Mouse (Mus musculus): ENCODE measurements around the gene Haao. TPM values are rescaled to one million over a fixed set of nuclear protein-coding genes. Genes with fewer than 3 reads are reported as not detected.

Gene Haao
- total RNA-seq, 1 experiment from 2014 or later: 226 TPM

DNA sequence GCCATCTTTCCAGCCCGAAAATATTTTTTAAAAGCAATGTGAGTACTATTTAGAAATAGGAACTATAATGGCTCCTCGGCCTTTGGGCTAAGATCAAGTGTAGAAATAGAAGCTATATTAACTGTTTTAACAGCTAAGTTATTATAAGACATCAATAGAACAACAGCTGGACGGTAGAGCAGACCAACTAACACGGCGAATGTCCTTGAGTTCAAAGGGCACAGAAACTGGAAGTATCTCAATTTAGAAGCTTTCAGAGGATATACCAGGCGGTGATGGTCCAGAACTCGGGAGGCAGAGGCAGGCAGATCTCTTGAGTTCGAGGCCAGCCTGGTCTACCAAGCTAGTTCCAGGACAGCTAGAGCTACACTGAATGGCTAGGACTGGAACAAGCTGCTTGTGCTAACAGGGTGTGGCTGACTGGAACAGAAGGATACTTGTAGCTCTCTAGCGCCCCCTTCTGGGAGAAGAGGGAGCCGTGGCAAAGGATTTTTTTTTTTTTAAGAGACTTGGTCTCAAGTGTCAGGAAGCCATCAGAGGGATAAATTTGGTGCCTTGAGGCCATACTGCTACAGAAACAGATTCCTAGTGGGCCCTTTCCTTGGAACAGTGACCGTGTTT, 39.9 kb downstream of the Haao start:
- ATAC-seq (ENCODE audit: extremely low read depth, insufficient number of reproducible peaks, low FRiP score, poor library complexity, severe bottlenecking): peak; percentile 67

DNA sequence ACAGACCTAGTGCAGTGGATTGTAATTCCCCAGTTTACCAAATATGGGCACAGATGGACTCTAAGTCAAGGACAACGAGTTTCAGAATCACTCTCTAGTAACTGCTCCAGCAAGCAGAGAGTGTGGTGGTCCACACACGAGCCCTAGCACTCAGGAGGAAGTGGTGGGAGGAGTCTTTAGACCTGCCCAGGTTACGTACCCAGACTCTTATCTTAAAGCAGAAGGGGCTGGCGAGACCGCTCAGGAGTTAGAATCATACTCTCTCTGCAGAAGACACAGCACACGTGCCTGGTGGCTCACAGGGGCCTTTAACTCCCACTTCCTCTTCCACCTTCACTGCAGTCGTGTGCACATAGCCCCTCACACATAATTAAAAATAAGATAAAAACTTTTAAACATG, 40.4 kb downstream of the Haao start:
- ATAC-seq (ENCODE audit: extremely low read depth, insufficient number of reproducible peaks, low FRiP score, poor library complexity, severe bottlenecking): peak; percentile 69

DNA sequence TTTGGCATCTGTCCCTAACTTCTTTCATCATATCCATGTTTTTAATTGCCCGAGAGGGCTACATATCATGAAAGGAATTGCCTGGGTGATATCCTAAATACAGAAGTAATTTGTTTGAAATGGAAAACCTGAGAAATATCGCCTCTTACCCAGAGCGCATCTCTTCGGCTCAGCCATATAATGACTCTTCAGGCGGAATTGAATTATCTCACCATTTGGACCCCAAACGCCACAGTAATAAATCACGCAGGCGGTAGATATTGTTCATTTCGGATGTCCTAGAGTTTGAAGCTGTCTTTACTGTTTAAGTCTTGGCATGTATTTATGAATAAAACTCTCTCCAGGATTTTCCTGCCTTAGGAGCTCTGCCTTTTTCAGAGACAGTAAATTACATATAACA, 42.7 kb downstream of the Haao start:
- no peak for ATAC-seq (ENCODE audit: extremely low read depth, insufficient number of reproducible peaks, low FRiP score, poor library complexity, severe bottlenecking)

DNA sequence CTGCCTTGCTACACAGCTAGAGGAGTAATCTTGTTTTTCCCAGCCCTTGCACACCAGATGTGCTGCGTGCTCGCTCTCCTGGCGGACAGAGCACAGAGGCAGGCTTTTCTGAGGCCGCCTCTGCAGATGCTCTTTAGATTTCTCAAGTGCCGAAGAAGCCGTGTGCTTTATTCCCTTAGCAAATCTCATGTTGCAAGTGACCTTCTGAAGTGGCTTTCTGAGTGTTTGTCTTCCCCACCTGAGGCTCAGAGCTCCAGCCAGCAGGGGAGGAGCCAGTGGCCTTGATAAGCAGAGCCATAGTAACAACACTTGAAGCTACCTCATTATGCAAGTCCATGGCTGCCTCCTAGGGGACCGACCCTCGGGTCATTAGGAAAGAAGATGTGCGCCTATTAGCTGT, 43.8 kb downstream of the Haao start:
- no peak for ATAC-seq (ENCODE audit: extremely low read depth, insufficient number of reproducible peaks, low FRiP score, poor library complexity, severe bottlenecking)

DNA sequence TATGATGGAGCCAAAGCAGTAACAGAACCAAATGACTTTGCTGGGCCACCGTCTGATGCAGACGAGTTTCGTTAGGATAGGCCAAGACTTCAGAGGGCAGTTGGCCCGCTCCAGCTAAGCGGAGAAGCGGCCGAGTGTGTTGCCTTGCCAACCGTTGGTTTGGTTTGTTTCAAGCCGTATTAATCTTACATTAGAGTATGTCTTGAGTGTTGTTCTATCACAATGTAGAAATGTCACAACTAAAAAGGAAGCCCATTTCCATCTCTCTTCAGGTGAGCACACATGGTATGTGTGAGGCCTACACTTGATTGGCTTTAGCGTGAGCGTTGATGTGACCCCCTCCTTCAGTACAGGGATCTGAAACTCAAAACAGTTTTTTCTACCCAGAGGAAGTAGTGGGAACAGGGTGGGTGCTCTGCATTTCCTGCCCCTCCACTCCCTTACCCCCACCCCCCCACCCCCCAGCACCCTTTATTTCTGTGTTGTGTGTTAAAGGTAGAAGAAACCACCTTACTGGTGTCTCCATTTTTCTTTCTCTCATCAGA, 48.2 kb downstream of the Haao start:
- peak; percentile 94 for ATAC-seq (ENCODE audit: extremely low read depth, insufficient number of reproducible peaks, low FRiP score, poor library complexity, severe bottlenecking)

DNA sequence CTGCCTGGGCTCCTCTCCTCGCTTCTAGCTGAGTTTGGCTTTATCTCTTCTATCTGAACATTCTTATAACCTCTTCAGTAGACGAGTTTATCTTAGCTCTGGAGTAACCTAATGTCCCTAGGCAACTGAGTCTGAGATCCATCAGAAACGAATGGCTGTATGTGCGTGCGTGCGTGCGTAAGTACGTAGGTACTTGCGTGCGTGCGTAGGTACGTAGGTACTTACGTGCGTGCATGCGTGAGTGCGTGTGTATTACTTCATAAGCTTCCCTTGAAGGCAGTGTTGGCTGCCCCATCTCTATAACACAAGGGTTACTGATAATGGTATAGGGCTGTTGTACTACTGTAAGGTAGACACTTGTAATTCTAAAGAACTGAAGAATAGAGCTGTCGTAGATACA, 52.6 kb downstream of the Haao start:
- no peak for ATAC-seq (ENCODE audit: extremely low read depth, insufficient number of reproducible peaks, low FRiP score, poor library complexity, severe bottlenecking)

DNA sequence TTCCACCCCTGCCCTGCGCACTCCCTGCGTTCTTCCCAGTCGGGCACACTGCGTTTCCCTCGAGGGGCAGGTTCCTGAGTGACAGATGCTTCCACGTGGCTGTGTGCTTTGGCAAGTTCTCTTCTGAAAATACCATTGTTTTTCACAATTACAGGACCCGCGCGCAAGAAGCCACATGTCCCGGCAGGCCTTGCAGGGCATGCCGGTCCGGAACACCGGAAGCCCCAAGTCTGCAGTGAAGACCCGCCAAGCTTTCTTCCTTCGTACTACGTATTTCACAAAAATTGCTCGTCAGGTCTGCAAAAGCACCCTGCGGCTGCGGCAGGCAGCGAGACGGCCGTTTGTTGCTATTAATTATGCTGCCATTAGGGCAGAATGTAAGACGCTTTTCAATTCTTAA, 55.4 kb downstream of the Haao start:
- ATAC-seq (ENCODE audit: extremely low read depth, insufficient number of reproducible peaks, low FRiP score, poor library complexity, severe bottlenecking): no peak

DNA sequence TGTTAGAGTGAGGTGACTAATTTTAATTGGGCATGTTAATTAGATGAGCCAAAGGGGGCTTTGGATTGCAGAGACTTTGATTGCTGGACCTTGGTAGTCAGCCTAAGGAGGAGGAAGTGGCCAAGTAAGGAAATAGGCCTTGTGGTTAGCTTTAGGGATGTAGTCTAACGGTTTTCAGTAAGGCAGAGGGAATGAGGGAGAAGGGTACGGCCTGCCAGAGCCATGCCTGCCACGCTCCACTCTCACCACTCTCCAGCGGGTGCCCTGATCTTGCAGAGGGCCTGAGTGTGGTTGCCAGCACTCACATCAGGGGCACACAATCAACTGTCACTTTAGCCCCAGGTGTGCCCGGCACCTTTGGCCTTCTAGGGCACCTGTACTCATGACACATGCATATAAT, 57.6 kb downstream of the Haao start:
- no peak for ATAC-seq (ENCODE audit: extremely low read depth, insufficient number of reproducible peaks, low FRiP score, poor library complexity, severe bottlenecking)

DNA sequence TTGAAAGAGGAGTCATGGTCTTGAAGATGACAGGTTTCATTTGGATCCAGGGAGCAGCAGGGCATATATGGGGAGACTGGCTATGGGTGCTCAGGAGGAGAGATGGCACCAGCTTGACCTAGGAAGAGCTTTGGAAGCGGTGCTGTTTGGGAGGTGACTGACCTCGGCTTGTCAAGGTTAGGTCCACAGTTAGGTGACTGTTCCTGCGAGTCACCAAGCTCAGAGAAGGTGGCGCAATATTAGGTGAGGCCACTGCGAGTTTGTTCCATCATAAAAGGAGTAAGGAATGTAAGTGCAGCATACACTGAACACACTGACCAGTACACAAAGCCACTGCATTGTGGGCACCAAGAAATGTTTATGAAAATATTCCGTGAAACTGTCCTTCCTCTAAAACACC, 61.3 kb downstream of the Haao start:
- ATAC-seq (ENCODE audit: extremely low read depth, insufficient number of reproducible peaks, low FRiP score, poor library complexity, severe bottlenecking): no peak

DNA sequence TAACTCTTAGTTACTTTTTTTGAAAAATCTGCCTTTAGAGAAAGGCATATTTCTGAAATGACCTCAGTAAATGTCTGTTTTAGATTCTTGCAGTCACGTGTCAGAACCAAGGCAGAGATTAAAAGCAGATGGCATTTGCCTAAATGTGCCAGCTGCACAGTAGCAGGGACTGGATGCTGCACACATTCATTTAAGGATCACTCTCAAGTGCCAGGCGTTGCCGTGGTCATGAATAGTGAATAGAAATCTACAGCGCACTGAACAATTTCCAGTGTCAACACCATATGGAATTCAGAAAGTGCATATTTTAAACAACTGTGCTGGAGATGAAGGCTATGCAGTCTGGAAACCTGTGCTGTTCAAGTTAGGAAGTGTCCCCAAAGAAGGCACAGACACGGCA, 65.0 kb downstream of the Haao start:
- no peak for ATAC-seq (ENCODE audit: extremely low read depth, insufficient number of reproducible peaks, low FRiP score, poor library complexity, severe bottlenecking)

Other genes starting within 250 kb of the Haao start
- not detected in 2 replicates for gene Kcng3, start 216.1 kb downstream of the Haao start, total RNA-seq (2017)
- gene Mta3, start 141.8 kb downstream of the Haao start, total RNA-seq (2017): 89.0 and 99.7 TPM in 2 replicates

Data from neutrophil, adult 5-6 weeks (primary cell).